Mouse (Mus musculus) kidney, postnatal 36 days (tissue): ENCODE results near the gene Akna.

Source experiments
- DNase-seq, 2 experiments: peaks; one replicate each; pipeline ENCODE4 v3.0.0; 2021 to 2022; ENCODE audit warnings: mixed read lengths in 2 of 2

The Akna gene

DNA sequence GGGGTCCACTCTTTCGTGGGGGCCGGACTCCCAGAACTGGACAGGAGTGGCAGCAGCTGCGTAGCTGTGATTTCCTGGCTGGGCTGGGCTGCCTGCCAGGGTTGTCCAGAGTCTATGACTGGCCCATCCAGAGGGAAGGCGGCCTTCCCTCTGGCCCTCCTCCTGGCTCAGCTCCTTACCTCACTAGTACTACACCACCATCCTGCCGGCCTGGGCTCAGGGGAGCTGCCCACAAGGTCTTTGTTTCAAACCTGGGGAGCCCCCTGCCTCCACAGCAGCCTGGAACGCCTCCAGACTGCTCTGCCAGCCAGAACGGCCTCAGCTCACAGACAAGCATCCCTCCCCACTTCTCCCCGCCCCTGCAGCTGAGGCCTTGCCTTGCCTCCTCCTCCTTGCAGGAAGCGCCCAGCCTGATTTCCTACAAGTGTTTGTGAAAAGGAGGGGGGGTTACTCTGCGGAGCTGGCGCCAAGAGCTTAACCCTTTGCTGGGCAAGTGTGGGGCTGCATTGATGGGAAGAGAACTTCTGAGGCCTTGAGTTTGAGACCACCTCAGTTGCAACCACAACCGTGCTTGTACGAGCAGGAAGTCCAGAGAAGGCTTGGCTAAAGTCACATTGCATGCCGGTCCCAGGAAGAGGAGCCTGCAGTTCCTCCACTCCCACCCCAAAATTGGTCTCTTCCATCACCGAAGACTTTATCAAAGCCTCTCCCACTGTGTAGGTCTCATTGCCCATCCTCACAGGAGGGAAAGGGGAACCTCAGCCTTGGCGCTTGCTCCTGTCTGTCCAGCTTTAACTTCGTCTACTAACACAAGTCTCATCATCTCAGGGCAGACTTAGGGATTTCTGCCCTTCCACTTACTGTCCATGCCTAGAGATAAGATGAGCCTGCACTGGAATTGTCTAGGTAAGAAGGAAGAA, at the start of gene Akna:
Gene Akna, minus strand, starts transcription at position 315 of the 920 bp plus-strand sequence.
- DNase-seq = peak; percentile 92 to 96

DNA sequence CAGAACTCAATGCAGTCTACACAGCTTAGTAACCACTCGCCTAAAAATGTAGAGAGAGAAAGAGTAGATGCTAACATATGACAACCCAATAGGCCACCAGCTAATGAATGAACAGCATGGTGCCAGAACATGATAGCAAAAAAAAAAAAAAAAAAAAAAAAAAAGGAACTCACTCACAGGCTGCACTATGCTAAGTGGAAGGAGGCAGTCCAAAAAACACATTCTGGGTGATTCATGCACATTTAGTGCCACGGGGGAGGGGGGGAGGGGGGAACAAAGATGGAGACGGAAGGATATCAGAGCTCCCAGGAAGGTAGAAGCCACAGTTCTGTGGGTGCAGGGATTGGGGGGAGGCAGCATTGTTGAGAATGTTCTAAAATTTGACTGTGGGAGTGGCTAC, 49.4 kb upstream of the Akna start:
- no peak for DNase-seq

DNA sequence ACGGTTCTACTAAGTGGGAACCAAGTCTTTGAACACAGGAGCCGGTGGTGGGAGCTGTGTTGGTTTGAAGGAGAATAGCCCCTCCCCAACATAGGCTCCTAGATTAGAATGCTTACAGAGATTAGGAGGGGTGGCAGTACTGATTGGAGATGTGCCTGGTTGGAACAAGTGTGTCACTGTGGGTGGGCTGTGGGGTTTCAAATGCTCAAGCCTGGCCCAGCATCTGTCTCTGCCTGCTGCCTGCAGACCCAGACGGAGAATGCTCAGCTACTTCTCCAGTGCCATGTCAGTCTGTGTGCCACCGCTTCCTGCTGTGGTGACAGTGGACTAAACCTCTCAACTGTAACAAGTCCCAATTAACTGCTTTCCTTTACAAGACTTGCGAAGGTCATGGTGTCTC, 47.4 kb upstream of the Akna start:
- no peak for DNase-seq

- no peak for DNase-seq
These were observed 41.4 kb upstream of the Akna start for GRCm38 (mm10) chr4:63444362-63445066.

DNA sequence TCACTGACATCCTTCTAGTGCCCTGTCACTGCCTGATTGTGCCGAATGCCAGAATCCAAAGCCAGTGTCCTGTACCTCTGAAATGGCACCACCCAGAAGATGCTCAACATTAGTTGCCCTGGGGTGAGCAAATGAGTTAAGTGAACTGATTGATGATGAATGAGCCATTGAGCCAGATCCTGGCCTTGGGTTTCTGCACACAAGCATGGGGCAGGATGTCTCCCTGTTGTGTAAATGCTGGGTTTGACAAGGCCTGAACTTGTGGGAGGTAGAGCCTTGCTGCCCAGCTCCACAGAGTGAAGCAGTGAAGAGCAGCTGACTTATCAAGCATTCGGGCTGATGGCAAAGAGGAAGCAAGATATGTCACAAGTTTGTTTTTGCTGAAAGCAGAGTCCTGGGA, 39.9 kb upstream of the Akna start:
- DNase-seq = no peak

- no peak for DNase-seq
These were observed 38.5 kb upstream of the Akna start for GRCm38 (mm10) chr4:63441616-63442015.

- no peak for DNase-seq
These were observed 37.1 kb upstream of the Akna start for GRCm38 (mm10) chr4:63440262-63440661.

- no peak for DNase-seq
These were observed 34.8 kb upstream of the Akna start for GRCm38 (mm10) chr4:63437968-63438367.

DNA sequence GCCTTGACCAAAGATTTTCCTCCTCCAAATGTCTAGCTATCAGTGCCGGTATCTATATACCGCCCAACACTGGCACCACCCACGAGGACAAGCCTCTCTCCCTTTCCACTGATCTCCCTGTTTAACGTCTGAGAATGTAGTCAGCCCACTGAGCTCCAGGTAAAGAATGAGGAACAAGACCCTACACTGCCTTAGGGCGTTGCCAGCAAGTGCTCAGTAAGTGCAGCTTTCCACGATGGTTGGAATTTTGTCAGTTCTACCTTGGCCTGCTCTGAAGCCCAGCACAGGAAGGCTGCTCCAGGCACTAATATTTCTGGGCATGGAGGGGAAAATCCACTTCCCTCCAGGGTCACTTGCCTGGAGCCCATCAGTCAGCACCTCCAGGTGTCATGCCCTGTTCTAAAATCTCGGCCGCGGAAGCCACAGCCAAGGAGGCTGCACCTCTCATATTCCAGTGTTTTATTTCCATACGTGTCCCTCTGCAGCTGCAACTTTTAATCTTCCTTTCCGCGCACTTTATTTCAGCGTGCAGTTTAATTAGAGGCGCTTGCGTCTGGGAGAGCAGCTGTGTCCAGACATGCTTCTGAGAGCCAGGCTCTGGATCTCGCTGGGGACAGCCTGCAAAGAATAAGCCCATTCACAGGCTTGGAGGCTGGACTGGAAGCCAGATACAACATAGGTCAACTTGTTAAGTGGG, 34.1 kb upstream of the Akna start:
- DNase-seq = no peak

DNA sequence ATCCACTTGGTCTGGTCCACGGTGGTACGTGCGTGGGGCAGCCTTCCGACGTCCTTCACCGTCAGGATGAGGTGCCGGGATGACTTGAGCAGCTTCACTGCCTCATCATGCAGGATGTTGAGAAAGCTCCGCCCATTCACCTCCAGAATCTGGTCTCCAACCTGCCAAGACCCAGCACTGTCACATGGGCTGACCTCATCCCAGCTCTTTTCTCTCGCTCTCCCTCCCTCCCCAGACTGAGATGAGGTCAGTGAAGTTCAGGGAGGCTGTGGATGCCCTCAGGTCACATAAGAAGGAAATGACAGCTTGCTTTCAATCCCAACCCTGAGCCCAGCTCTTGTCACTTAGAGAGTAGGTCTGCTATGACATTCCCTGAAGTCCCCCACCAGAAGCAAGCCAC, 32.2 kb upstream of the Akna start:
- no peak for DNase-seq

DNA sequence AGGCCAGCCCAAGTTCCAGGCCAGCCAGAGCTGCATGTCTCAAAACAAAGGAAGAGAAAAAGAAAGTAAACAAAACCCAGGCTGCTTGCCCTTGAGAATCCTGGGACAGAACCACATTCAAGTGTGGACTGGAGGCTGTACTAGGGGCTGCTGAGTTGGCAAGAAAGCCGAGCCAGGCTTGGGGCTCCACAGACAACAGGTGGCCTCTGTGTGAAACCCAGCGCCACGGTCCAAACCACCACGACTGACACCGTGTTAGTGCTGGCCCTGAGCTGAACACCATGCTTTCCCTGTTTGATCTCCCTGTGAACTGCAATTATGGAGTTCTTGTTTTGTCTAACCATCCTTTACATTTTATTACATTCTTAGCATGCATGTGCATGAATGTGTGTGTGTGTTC, 27.9 kb upstream of the Akna start:
- no peak for DNase-seq

- DNase-seq = peak in 1 of 2 experiments; percentile 41
These were observed 27.2 kb upstream of the Akna start for GRCm38 (mm10) chr4:63430357-63430756.

DNA sequence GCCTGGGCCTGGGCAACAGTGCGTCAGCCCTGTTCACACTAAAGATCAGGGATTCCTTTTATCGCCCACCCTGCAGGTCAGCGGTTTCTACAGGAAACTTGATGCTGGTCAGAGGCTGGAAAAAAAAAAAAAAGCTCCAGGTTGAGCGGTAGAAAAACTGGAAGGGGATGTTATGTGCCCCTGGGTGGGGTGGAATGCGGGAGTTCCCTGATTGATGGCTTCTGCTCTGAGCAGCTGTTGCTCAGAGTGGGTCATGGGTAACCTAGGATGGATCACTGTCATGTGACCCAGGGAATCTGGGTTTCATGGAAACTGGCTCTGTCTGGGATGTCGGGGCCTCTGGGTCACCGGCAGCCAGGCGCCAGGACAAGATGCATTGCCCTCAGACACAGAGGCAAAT, 23.2 kb upstream of the Akna start:
- no peak for DNase-seq

- DNase-seq = no peak
These were observed 20.7 kb upstream of the Akna start for GRCm38 (mm10) chr4:63423811-63424210.

DNA sequence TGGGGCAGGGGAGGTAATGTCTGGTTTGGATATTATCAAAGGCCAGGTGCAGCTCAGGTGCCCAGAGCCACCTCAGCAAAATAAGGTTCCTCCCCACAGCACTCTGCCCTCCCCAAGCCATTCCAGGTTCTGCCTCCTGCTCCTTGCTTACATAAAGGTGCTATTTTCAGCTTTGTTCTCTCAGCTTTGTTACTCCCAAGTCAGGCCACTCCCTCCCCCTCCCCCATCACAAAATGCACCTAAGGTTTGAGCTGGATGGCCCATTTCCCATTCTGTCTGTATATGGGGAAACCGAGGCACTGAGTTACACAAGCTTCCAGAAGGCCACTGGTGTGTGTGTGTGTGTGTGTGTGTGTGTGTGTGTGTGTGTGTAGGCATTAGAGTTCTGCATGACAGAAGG, 20.1 kb upstream of the Akna start:
- no peak for DNase-seq

DNA sequence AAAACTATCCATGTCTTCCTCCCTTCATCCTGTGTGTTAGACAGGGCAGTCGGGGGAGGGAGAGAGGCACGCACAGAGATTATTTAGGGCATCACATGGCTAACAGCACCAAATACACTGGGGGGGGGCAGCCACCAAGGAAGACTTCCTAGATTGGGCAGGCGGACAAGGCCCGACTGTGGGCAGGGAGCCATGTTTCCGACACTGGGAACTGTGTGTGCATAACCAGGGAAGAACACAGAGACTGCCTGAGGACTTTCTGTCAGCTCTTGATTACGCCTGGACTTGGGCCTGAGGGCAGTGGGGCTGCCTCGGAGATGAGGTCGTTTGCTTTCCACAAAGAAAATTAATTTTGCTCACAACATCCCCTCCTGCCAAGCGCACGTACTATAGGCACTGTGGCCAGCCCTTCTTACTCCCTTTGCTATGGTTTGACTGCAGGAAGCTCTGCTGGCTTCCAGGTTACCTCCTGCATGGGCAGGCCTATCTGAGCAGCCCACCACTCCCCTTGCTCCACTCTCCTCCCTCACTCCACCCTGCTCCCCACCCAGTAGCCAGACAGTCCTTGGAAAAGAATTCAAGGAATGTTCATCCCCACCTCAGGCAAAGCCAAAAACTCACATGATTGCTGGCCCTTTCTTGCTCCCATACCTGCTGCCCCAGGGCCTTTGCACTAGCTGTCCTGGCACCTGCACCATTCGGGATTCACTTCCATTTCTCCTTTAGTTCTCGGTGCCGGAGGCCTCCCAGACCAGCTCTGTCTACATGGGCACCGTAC, 17.2 kb upstream of the Akna start:
- peak in 1 of 2 experiments; percentile 47 for DNase-seq

DNA sequence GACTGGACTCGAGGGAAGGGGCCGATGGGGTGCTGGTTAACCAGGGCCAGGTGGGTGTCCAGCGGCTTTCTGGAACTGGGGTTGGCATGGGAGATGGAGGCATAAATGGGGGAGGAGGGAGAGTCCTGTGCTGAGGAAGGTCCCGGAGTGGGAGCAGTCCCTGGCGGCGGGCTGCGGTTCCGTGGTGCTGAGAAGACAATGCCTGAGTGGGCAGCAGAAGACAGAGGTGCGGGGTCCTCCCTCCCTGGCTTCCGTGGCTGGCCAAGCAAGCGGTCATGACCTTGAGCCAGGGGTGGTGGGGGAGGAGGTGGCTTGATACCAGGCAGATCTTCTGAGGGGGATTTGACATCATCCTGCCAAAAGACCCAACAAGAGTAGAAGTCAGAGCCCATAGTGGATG, 15.1 kb upstream of the Akna start:
- no peak for DNase-seq

DNA sequence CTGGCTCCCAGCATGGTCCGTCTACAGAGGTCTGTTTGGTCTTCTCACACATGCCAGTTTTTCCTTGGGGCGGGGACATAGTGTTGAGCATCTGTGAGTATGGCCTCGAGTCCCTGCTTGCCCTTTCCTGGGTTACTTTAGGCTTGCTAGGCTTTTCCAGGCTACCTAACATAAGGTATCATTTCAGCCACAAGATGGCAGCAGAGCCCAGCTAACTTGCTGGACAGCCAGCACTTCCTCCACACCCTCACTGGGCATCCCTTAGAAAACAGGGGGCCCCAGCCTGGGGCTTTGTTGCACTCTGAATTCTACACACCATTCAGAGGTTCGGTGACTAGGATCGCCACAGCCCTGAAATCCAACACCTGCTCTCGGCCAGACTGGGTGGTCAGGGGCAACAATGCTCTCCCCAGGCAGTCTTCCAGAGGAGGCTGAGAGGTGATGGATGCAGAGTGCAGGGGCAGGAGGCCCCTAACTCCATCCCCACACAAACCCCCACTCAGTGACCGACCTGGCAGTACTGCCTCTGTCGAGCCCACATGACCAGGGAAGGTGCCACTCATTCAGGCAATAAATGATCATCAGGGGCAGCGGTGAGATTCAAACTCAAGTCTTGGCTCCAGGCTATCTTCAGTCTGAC, 14.3 kb upstream of the Akna start:
- DNase-seq = peak; percentile 82 to 93

- DNase-seq = no peak
These were observed 11.8 kb upstream of the Akna start for GRCm38 (mm10) chr4:63414951-63415350.

DNA sequence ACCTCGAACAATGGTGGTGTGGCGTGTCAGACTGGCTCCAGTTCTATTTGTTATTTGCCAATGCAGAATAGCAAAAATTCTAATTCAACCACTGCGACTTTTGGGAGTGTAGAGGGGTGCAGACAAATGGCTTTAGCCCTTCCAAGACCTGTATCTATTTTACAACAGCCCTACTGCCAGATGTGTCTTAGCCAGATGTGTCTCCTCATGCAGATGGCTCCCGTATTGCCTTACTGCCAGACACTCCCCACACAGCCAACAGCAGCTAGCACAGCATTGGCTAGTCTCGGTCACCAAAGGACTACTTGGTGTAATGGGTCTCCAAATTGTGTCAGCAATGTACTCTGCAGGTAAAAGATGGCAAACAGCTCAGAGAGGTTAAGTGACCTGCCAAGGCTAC, 8.1 kb upstream of the Akna start:
- no peak for DNase-seq

DNA sequence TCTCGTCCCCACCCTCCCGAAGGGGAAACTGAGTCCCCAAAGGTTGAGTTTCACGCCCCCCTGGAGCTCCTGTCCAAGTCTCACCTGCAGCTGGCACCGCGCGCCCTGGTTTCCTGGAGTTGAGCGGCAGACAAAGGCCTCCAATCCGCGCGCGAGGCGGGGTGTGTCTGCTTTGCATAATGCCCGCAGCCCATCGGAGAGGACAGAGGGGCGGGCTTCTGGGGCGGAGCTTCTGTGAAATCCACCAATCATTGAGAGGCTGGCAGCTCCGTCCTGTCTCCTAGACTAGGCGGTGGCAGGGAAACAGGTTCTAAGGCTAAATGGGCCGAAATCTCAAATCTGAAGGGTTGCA, 7.4 kb upstream of the Akna start:
- peak; percentile 94 to 96 for DNase-seq

DNA sequence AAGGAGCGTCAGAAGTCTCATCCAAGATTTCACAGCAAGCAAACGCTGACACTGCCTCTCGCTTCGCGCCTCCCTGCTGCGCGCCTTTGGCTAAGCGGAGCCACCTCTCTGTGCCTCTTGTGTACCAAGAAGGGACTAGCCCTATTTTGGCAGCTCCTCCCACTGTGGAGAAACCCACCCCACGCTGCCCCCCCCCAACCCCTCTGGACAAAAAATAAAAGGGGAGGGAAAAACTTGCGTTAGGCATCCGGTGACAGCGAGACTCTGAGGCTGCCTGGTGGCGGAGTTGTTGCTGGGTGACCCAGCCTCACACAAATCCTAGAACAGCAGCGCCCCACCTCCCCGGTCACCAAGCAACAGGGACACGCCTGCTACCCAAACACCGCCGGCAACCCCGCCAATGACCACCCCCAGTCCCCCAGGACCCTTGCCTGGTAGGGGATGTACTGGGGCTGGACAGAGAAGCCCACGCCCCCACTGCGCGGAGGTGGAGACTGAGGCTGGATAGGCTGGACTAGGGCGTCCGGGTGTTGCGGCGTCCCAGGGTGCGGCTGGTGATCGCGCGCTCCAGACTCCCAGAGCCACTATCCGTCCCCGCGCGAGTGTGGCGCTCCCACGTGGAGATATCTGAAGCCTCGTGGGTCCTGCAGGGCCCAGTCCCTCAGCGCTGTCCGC, 6.9 kb upstream of the Akna start:
- DNase-seq = peak in 1 of 2 experiments; percentile 26
